Mouse (Mus musculus) liver, embryonic 14.5 days (tissue): ENCODE data around the gene Rad51c. TPM values are rescaled to one million over a fixed set of nuclear protein-coding genes. Genes with fewer than 3 reads are reported as not detected.
A peak's percentile ranks its signal among the peaks of the same experiment; 100 is the strongest.

ENCODE experiments used
- ATAC-seq: fragments of 200-750 bp; cut with Nextera tagmentation; 2 replicates; pipeline ENCODE4 v1.8.0; 2017; ENCODE audit warnings: moderate number of reproducible peaks, mild to moderate bottlenecking, moderate library complexity; ENCODE audit not compliant: insufficient read depth
- DNase-seq, 3 experiments: peaks; one replicate each; pipeline ENCODE4 v3.0.0-alpha.2; 2012 to 2013; ENCODE audit warnings: low read depth in 3 of 3, low spot score in 3 of 3
- H3K27ac ChIP-seq: fragments of 300-500 bp; sonication (generic); 2 replicates; pipeline ENCODE4 v1.5.1; 2014; ENCODE audit warnings: moderate library complexity, mild to moderate bottlenecking, control low read depth, inconsistent platforms
- H3K27me3 ChIP-seq: fragments of 300-500 bp; sonication (generic); 2 replicates; pipeline ENCODE4 v1.6.1; 2014; ENCODE audit warnings: mild to moderate bottlenecking, low read length, moderate library complexity; ENCODE audit not compliant: control insufficient read depth, insufficient read depth
- H3K36me3 ChIP-seq: fragments of 300-500 bp; sonication (generic); replicated peaks from 2 replicates; pipeline ENCODE4 v1.6.1; 2014; ENCODE audit warnings: low read depth; ENCODE audit not compliant: control insufficient read depth, insufficient read depth
- H3K4me1 ChIP-seq, 2 experiments: fragments of 200-500 bp in 1 of 2; fragments of 300-500 bp in 1 of 2; sonication (generic) in 1 of 2; replicated peaks; 2 replicates each; pipeline ENCODE4 v1.6.1; 2012 to 2014; ENCODE audit warnings: antibody characterized with exemption in 1 of 2, inconsistent platforms in 1 of 2, low read length in 1 of 2; ENCODE audit not compliant: control insufficient read depth in 2 of 2, insufficient read depth in 2 of 2
- H3K4me2 ChIP-seq: fragments of 300-500 bp; sonication (generic); 2 replicates; pipeline ENCODE4 v1.6.1; 2014; ENCODE audit warnings: low read depth, mild to moderate bottlenecking, control low read depth, moderate library complexity
- H3K4me3 ChIP-seq, 2 experiments: fragments of 200-500 bp in 1 of 2; fragments of 300-500 bp in 1 of 2; sonication (generic) in 1 of 2; 2 replicates each; pipeline ENCODE4 v1.5.1; 2012 to 2014; ENCODE audit warnings: low read depth in 2 of 2, low read length in 2 of 2, mild to moderate bottlenecking in 2 of 2, control low read depth in 1 of 2, inconsistent platforms in 1 of 2, moderate library complexity in 1 of 2; ENCODE audit not compliant: insufficient read depth in 1 of 2
- H3K9ac ChIP-seq: fragments of 300-500 bp; sonication (generic); replicated peaks from 2 replicates; pipeline ENCODE4 v1.6.1; 2014; ENCODE audit warnings: mild to moderate bottlenecking, control low read depth, moderate library complexity
- H3K9me3 ChIP-seq: fragments of 300-500 bp; sonication (generic); 2 replicates; pipeline ENCODE4 v1.6.1; 2016; ENCODE audit warnings: low read length, mixed read lengths; ENCODE audit not compliant: control insufficient read depth
- CTCF ChIP-seq: IDR thresholded peaks from 2 replicates; pipeline ENCODE4 v1.5.1; 2016; ENCODE audit warnings: antibody characterized with exemption, low read depth, control low read depth
- EP300 ChIP-seq: IDR thresholded peaks from 2 replicates; pipeline ENCODE4 v1.6.1; 2016; ENCODE audit warnings: antibody characterized with exemption, low read depth
- WGBS: fragments of 180-500 bp; shearing (Covaris S2); extraction: QIAGEN DNeasy Blood & Tissue Kit; methylation state at CpG from one replicate; pipeline ENCODE4 v1.1.7; 2014; ENCODE audit not compliant: insufficient replicate concordance; 5-methylcytosine and 5-hydroxymethylcytosine counted together
- polyA plus RNA-seq, 2 experiments: library from polyadenylated mRNA; depleted of rRNA in 1 of 2; stranded (reverse) in 1 of 2; unstranded in 1 of 2; fragments of >200 nt; fragmentation: Nextera tagmentation in 1 of 2; extraction: Ambion mirVana in 1 of 2; gene quantifications; 2 replicates each; pipeline versions ENCODE4 v1.2.1 to v1.2.3; 2012 to 2014

Gene Rad51c
- polyA plus RNA-seq, 2 experiments = 4.0 to 4.4 TPM

- ATAC-seq = no peak
- TF ChIP-seq EP300 = no peak
- TF ChIP-seq CTCF = no peak
- Histone ChIP-seq H3K9ac (no peak overlapping the region), H3K36me3 (no peaks in the 10 kb centered on the region), H3K4me1 (peaks cover 11 to 13% of the 10 kb centered on the region in 2 experiments), H3K27me3 (no peaks in the 10 kb centered on the region), H3K27ac (no peak overlapping the region), H3K4me3 (no peak overlapping the region), H3K9me3 (no peaks in the 10 kb centered on the region), H3K4me2 (no peak overlapping the region)
- no peak for DNase-seq
- WGBS = 45% methylated on average over 2 of the region's 2 CpGs
These were observed 25.6 kb upstream of the Rad51c start for GRCm38 (mm10) chr11:87430374-87430773.

GRCm38 (mm10) chr11:87429363-87429762 lies 24.6 kb upstream of the Rad51c start:
- no peak for ATAC-seq
- H3K36me3 ChIP-seq = no peaks in the 10 kb centered on the region

GRCm38 (mm10) chr11:87428051-87428673 lies 23.4 kb upstream of the Rad51c start:
- WGBS = 42% methylated on average over 2 of the region's 2 CpGs
- H3K9me3 ChIP-seq = no peaks in the 10 kb centered on the region
- no peaks in the 10 kb centered on the region for H3K27me3 ChIP-seq
- no peak overlapping the region for H3K4me3 ChIP-seq
- H3K9ac ChIP-seq = no peak overlapping the region
- ATAC-seq = no peak
- H3K4me1 ChIP-seq = peaks cover 10 to 11% of the 10 kb centered on the region in 2 experiments
- H3K27ac ChIP-seq = peak overlapping the region; percentile 78
- no peak overlapping the region for H3K4me2 ChIP-seq
- TF ChIP-seq CTCF = no peak
- no peaks in the 10 kb centered on the region for H3K36me3 ChIP-seq
- no peak for DNase-seq

More at GRCm38 (mm10) chr11:87429363-87429762, 24.6 kb upstream of the Rad51c start:
- no peak overlapping the region for H3K27ac ChIP-seq
- no peaks in the 10 kb centered on the region for H3K9me3 ChIP-seq
- H3K4me3 ChIP-seq = no peak overlapping the region
- no peak for DNase-seq
- H3K9ac ChIP-seq = no peak overlapping the region
- no peak for TF ChIP-seq CTCF
- TF ChIP-seq EP300 = no peak
- H3K27me3 ChIP-seq = no peaks in the 10 kb centered on the region
- peaks cover 11 to 13% of the 10 kb centered on the region in 2 experiments for H3K4me1 ChIP-seq
- H3K4me2 ChIP-seq = no peak overlapping the region
- 68% methylated on average over 4 of the region's 4 CpGs for WGBS

GRCm38 (mm10) chr11:87427273-87428050 lies 22.7 kb upstream of the Rad51c start:
- H3K9me3 ChIP-seq = no peaks in the 10 kb centered on the region
- H3K4me3 ChIP-seq = no peak overlapping the region
- TF ChIP-seq CTCF (no peak), EP300 (no peak)
- peak overlapping the region; percentile 78 for H3K27ac ChIP-seq
- no peaks in the 10 kb centered on the region for H3K27me3 ChIP-seq
- H3K4me2 ChIP-seq = no peak overlapping the region
- H3K4me1 ChIP-seq = peaks cover 8% of the 10 kb centered on the region in 2 experiments
- WGBS = 22% methylated on average over 1 of the region's 1 CpGs
- H3K9ac ChIP-seq = no peak overlapping the region; the same call in 1 of the 2 replicates
- DNase-seq (peak in 1 of 3 experiments; percentile 49), ATAC-seq (no peak)
- H3K36me3 ChIP-seq = no peaks in the 10 kb centered on the region
